Mouse (Mus musculus) left cerebral cortex, adult 9 months (tissue): Measurements from ENCODE around the gene Plk1.

ENCODE experiments used
- DNase-seq, 2 experiments: peaks; one replicate each; pipeline ENCODE4 v3.0.0; 2022; ENCODE audit warnings: low spot score in 2 of 2

The Plk1 gene

DNA sequence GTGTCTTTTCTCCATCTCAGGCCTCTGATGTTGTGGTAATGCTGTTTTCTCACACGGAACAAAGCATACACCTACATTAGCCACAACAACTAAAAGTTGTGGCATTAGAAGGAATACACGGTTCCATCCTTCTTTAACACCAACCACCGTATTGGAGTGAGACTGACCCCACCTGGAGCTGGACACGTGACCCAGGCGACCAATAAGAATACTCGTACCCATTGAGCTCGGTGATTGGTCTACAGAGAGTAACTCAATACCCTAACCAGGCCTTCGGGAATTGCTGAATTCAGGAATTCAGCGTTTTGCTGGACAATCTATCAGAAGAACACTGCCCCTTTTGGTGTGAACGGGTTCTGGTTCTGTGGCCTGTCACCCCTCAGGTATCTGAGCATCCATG is 31.9 kb downstream of the Plk1 start:
- DNase-seq = no peak

DNA sequence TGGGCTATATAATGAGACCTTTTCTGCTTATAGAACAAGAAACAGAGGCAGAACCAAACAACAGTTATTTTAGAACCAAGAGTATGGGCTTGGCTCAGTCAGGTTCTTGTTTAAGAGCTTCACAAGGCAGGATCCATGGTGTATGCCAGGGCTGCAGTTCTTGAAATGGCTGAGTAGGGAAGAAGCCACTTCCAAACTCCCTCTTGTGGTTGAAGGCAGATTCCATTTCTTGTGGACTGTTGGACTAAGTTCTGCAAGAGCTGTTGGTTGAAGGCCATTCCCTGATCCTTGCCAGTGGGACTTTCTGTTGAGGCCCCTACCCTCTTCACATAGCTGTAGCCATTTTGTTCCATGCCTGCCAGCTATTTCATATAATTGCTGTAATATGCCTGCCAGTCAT is 34.7 kb downstream of the Plk1 start:
- DNase-seq = no peak

DNA sequence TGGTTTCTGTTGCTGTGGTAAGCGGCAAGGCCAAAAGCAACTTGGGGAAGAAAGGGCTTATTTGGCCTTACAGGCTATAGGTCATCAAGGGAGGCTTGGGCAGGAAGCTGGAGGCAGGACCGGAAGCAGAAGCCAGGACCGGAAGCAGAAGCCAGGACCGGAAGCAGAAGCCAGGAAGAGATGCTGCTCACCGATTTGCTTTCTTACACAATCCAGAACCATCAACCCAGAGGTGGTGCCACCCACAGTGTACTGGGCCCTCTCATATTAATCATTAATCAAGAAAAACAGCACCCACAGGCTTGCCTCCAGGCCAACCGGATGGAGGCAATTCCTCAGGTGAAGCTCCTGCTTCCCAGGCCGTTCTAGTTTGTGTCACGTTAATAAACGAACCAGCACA is 37.5 kb downstream of the Plk1 start:
- no peak for DNase-seq

DNA sequence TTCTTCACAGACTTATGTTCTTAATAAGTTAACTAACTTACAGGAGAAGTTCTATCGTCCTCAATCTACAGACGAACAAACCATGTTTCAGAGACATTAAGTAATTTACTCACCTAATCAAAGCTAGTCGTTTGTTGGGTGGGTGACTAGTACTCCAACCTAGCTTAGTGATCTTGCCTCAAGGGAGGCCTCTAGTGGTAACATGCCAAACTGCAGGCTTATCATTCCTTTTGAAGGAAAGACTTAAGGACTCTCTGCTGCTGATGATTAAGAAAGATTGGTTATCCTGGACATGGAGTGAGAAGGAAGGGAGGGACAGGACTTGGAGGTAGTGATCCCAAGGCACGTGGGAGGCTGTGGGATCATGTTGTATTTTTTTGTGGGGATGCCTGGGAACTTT is 38.1 kb downstream of the Plk1 start:
- peak in 1 of 2 experiments; percentile 71 for DNase-seq

DNA sequence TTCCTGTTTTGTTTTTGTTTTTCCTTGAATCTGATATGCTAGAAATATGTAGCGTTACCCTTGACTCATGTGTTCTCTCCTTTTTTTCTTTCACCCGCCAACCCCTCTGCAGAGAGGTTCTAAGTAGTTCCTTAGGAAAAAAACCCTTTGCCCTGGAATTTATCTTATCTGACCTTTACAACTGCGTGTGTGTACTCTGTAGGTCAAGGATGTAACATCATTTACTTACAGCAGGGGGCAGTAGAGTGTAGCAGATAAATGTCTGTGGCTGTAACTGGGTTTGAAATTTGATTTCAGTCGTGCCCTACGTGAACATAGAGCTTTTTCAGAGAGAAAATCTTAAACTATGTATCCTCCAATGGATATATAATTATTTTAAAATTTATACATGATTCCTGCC is 40.1 kb downstream of the Plk1 start:
- DNase-seq = peak; percentile 9 to 38

DNA sequence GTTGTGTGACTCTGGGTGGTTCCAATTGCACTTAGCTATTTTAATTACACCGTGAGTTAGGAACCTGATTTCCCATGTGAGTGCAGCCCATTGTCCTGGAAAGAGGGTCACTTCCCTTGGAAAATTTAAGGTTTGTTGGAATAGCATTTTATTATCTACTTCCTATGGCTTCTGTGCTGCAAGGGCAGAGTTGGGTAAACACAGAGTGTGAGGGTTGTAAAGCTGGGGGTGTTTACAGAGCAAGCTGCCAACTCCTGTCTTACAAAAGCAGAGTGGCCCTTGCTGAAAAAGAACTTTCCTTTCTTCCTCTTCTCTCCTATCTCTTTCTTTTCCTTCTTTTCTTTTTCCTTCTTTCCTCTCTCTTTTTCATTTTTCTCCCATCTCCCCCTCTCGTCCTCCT is 44.7 kb downstream of the Plk1 start:
- DNase-seq = no peak

DNA sequence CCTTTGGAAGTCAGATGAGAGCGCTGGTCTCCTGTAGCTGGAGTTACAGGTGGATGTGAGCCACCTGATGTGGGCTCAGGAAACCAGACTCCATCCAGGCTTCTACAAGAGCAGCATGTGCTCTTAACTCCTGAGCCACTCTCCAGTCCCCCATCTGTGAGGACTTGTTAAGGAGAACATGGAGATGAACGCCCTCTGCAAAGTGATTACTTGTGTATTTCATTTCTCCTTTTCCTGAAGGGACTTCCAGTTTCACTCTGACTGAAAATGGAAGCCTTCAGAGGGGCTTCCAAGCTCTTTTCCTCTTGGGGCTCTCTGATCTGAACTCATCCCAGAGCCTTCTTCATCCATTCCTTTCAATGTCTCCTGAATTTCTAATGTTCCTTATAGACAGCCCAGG is 46.9 kb downstream of the Plk1 start:
- no peak for DNase-seq

DNA sequence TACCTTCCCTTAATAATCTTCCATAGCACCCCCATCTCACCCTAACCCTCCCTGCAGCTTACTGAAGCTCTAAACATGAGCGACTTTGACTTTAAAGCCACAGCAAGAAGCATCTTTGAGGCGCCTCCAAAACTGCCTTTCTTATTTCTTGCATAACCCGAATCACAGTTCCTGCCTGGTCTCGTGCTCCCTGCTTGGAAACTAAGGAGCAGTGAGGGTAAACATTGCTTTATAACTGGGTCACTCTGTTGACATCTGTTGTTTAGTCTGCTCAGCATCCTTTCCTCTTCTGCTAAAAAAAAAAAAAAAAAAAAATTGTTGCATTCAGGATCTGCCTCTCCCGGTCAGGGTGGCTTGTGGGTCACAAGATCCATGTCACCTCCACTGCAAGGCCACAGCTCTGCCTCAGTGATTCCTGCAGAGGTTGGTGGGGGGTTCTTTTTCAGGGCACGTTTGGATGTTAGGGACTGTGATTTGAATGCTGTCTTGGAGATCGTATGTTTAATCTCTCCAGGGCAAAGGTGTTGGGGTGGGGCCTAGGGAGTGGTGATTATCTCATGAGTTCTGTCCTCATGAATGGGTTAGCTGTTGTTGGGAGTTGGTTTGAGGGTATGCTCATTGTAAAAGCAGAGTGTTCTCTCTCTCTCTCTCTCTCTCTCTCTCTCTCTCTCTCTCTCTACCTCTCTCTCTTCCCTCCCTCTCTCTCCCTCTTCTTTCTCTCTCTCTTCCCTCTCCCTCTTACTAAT is 49.2 kb downstream of the Plk1 start:
- DNase-seq = no peak

DNA sequence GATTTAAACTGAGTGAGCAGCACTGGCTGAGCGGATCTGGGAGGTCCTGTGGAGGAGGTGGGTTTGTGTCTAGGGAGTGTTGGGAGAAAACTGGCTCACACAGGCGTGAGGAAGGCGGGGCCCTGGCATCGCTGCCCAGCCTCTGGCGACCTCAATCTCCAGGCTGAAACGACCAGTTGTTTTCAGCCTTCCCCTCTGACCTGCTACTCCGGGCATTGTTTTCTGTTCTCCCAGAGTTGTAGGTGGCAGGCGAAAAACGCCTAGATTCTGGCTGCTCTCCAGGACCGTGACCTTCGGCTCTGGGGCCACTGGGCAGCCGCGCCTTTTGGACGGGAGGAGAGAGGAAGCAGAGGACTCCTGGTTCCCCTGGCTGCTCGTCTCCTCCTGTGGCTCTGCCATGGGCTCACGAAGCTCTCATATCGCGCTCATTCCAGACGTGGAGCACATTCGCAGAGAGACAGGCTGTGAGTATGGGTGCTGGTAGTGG is 60.1 kb downstream of the Plk1 start, which contains the start of gene Chp2:
Gene Chp2, plus strand, starts transcription at position 182 of the 487 bp plus-strand sequence.
- DNase-seq = no peak
